Mouse (Mus musculus): ENCODE results near the gene Vasp. TPM values are rescaled to one million over a fixed set of nuclear protein-coding genes. Genes with fewer than 3 reads are reported as not detected.

The Vasp gene
- 142 TPM for polyA plus RNA-seq (2021)

DNA sequence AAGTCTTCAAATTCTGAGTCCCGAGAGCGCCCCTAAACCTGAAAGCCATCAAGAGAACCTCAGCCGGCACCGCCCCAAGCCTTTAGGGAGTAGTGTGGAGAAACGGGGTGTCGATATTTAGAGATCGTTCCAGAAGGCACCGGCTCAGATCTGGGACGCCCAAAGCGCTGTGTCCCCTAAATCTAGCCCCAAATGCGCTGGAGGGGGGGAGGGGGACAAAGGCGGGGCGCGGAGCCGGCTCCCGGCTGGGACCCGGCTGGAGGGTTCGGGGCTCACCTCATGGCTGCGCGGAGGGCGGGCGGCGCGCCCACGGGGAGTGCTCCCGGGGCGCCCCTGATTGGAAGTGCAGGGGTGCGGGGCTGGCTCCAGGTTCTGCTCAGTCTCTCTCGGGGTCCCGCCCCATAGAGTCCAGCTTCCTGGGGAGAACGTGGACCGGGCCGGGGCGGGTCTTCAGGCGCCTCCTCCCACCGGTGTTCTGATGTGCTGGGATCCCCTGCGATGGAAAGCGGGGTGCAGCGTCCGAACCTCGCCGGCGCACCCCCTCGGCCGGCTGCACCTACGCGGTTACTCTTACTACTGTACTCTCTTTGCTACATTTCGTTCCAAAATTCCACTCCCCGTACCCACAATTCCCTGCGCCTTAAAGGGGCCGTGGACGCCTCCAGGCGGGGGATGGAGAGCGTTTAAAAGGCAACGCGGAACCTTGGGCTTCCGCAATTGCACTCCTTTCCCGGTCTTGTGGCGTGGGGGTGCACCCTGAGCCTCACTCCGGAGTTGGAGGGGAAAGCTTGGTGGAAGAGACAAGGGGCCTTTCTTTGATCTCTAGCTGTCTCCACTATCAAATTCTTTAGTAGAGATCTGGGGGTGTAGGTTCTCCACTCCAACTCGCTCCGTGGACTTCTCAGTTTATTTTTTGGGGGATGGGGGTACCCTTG lies at the start of gene Vasp:
Gene Vasp (minus strand): TSS at position 580 of the 935 bp plus-strand sequence.
- DNase-seq (ENCODE audit: low read depth, low spot score): no peak
- in situ Hi-C loops (cut with MboI; ENCODE audit: low pct_unique_long_range_greater_than_20kb): no loop called here
- peak; percentile 61 for ATAC-seq
- no peak for TF ChIP-seq CTCF (IDR thresholded peaks at IDR 0.05)
- no peaks in the 10 kb centered on the region for H3K27me3 ChIP-seq
- ChIA-PET POLR2A (interaction anchor here (0.9 to 2.9 kb wide), 3 partner anchors 14 to 93 kb away, joined by 3 to 9 read pairs (median 3); no protein-coding TSS in a partner anchor), CTCF (interaction anchor here (1.2 to 1.7 kb wide), 2 partner anchors 32 to 42 kb away, joined by 3 to 7 read pairs; no protein-coding TSS in a partner anchor)

DNA sequence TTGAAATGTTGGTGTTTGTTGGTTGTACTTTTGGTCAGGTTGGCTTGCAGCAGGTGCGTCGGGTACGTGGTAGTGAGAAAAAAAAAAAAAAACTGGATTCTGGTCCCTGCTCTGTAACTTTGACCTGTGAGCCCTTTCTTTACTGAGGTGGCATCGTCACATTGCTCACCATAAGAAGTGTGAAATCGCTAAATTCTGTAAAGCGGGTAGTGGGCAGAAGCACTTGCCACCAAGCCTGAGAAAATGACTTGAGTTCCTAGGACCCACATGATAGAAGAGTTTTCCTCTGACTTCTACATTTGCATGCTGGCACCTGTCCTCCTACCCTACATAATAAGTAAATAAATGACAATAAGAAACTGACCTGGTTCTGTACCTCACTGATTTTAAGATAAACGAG lies 49.0 kb upstream of the Vasp start:
- DNase-seq (ENCODE audit: low read depth, low spot score): no peak
- H3K27me3 ChIP-seq: no peaks in the 10 kb centered on the region
- ChIA-PET CTCF (no interaction called here), POLR2A (no interaction called here)
- in situ Hi-C loops (cut with MboI; ENCODE audit: low pct_unique_long_range_greater_than_20kb): no loop called here
- no peak for TF ChIP-seq CTCF (IDR thresholded peaks at IDR 0.05)
- no peak for ATAC-seq

DNA sequence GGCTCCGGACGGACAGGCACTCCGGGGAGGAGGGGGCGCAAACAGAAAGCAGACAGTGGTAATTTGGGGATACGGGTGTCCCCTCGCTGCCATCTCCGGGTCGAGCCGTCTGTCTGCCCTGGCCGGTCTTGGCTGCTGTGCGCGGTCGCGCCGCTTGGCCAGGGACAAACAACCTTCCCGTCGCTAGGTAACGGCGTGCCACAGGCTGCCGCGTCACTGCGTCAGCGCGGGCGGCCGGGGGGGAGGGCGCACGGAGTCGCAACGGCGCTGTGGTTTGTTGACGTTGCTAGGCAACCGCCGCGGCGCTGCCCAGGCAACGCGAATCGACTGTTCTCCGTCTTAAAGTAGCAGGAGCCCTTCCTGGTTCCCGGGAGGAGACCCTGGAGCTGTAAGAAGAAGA lies 48.3 kb upstream of the Vasp start:
- POLR2A ChIA-PET: no interaction called here
- DNase-seq (ENCODE audit: low read depth, low spot score) (no peak), ATAC-seq (peak; percentile 81)
- in situ Hi-C loops (cut with MboI; ENCODE audit: low pct_unique_long_range_greater_than_20kb): no loop called here
- TF ChIP-seq CTCF (IDR thresholded peaks at IDR 0.05): no peak
- H3K27me3 ChIP-seq: no peaks in the 10 kb centered on the region
- CTCF ChIA-PET: no interaction called here

DNA sequence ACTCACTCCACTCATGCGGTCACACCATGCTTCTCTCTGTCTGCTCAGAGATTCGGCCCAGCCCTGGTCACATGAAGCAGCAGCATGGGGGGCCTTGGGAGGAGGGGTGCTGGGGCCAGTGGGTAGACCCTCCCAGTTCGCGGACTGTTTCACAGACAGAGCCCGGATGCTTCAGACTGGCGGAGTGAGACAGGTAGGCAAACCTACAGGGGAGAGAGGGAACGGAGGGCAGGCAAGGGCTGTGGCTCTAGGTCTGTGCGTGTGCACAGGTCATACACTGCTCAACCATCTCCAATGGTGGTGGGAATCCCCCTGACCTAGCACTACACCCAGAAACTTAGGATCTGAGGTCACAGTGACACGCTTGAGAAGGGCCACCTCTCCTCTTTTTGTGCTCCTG lies 47.8 kb upstream of the Vasp start:
- TF ChIP-seq CTCF (IDR thresholded peaks at IDR 0.05): no peak
- ATAC-seq (peak; percentile 10), DNase-seq (ENCODE audit: low read depth, low spot score) (no peak)
- no peaks in the 10 kb centered on the region for H3K27me3 ChIP-seq
- ChIA-PET CTCF (interaction anchor here (2.7 kb wide), 1 partner anchor 24 kb away, joined by 14 read pairs; the partner anchor contains the start of gene Ercc1), POLR2A (no interaction called here)
- in situ Hi-C loops (cut with MboI; ENCODE audit: low pct_unique_long_range_greater_than_20kb): no loop called here

GRCm38 (mm10) chr7:19318676-19319075 lies 47.1 kb upstream of the Vasp start:
- in situ Hi-C loops (cut with MboI; ENCODE audit: low pct_unique_long_range_greater_than_20kb): no loop called here
- ATAC-seq: no peak
- TF ChIP-seq CTCF (IDR thresholded peaks at IDR 0.05): no peak
- CTCF ChIA-PET: interaction anchor here (1.0 to 2.7 kb wide), 2 partner anchors 18 to 25 kb away, joined by 3 to 14 read pairs; partner anchors contain the start of gene Ercc1
- POLR2A ChIA-PET: no interaction called here
- H3K27me3 ChIP-seq: no peaks in the 10 kb centered on the region
- no peak for DNase-seq (ENCODE audit: low read depth, low spot score)

DNA sequence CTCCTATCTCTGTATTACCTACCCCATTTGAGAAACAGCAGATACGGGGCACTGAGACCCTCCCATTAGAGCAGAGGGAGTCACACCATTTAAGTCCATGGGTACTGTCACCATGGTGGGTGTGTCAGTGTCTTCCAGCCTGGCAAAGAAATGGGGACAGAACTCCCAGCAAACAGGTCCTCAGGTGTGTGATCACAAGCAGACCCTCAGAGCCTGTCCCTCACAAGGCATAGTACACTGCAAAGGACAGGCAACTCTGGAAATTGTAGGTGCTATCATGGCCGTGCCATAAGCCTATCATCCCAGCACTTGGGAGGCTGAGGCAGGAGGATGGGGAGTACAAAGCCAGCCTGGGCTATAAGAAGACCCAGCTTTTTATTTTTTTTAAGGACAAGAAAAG lies 46.6 kb upstream of the Vasp start:
- DNase-seq (ENCODE audit: low read depth, low spot score) (no peak), ATAC-seq (no peak)
- no peaks in the 10 kb centered on the region for H3K27me3 ChIP-seq
- ChIA-PET CTCF (interaction anchor here (1.0 to 2.7 kb wide), 2 partner anchors 18 to 25 kb away, joined by 3 to 14 read pairs; partner anchors contain the start of gene Ercc1), POLR2A (no interaction called here)
- in situ Hi-C loops (cut with MboI; ENCODE audit: low pct_unique_long_range_greater_than_20kb): no loop called here
- TF ChIP-seq CTCF (IDR thresholded peaks at IDR 0.05): no peak

DNA sequence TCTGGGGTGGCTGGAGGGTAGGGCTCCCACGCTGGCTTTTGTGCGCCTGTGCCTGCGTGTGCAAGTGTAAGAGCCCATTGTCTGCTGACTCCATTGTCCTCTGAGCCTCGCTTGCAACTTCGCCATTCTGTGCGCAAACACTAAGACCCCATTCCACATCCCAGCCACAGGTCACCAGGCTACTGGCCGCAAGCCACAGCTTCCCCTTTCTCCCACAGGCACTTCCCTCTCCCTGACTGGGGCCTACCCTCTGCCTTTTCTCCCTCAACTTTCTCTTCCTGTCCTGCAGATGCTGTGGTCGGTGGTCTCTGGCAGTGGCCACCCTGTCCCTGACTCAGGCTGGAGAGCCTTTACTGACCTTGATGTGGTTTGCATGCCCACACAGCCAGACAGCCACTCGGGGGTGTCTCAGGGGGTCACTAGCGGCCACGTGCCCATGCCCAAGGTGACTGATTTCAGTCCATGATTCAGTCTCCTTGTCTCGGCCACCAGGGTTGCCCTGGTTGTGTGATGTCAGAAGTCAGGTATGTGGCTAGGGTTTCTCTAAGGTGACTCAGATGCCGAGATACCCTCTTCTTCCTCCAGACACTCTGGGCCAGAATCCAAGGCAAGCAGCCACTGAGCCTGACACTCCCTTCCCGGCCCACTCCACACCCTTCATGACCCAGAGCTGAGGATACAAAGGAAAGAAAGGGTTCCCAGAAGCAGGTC lies 45.0 kb upstream of the Vasp start:
- no peak for DNase-seq (ENCODE audit: low read depth, low spot score)
- ATAC-seq: peak; percentile 23
- POLR2A ChIA-PET: interaction anchor here (0.8 kb wide), 1 partner anchor 10 kb away, joined by 3 read pairs; no protein-coding TSS in a partner anchor
- no peaks in the 10 kb centered on the region for H3K27me3 ChIP-seq
- in situ Hi-C loops (cut with MboI; ENCODE audit: low pct_unique_long_range_greater_than_20kb): no loop called here
- CTCF ChIA-PET: interaction anchor here (1.0 to 2.7 kb wide), 3 partner anchors 12 to 27 kb away, joined by 3 to 14 read pairs (median 11); partner anchors contain the start of gene Ercc1
- no peak for TF ChIP-seq CTCF (IDR thresholded peaks at IDR 0.05)

GRCm38 (mm10) chr7:19314033-19314432 lies 42.4 kb upstream of the Vasp start:
- in situ Hi-C loops (cut with MboI; ENCODE audit: low pct_unique_long_range_greater_than_20kb): no loop called here
- TF ChIP-seq CTCF (IDR thresholded peaks at IDR 0.05): no peak
- ATAC-seq (no peak), DNase-seq (ENCODE audit: low read depth, low spot score) (no peak)
- ChIA-PET POLR2A (no interaction called here), CTCF (interaction anchor here (1.8 kb wide), 1 partner anchor 29 kb away, joined by 4 read pairs; no protein-coding TSS in a partner anchor)
- no peaks in the 10 kb centered on the region for H3K27me3 ChIP-seq

- DNase-seq (ENCODE audit: low read depth, low spot score) (no peak), ATAC-seq (no peak)
- ChIA-PET CTCF (no interaction called here), POLR2A (no interaction called here)
- no peaks in the 10 kb centered on the region for H3K27me3 ChIP-seq
- in situ Hi-C loops (cut with MboI; ENCODE audit: low pct_unique_long_range_greater_than_20kb): no loop called here
- no peak for TF ChIP-seq CTCF (IDR thresholded peaks at IDR 0.05)
Measured at GRCm38 (mm10) chr7:19311991-19312390, 40.4 kb upstream of the Vasp start.

DNA sequence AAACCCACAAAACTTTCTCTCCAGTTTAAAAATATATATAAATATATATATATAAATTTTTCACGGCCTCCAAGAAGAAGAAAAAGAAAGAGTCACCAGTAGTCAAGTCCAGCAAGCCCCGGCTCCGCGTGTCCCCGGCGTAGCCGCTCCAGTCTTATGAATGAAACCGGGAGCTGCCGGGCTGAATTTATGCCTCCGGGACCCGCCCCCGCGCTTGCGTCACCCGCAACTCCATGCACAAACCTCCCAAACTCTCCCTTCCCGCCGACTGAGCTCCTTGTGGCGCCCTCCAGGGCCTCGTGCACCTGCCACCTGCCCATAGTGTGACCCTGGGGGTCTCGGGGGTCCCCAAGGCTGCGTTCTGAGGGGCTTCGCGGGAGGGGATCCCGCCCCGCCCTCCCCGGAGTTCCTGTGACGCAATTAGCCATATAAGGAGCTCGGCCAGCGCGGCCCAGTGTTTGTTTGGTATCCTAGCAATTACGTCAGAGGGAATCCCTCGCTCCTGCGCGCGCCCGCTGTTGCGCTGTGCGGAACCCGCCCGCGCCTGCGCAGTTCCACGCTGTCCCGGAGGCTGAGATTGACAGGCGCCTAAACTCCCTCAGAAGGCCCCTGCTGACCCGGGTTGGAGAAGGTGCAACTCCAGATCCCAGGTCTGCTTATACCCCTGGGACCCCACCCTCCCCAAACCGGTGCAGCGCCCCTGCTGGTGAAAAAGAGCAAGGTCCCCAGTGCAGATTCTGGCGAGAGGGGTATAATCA lies 38.4 kb upstream of the Vasp start, which contains the start of gene Fosb:
Gene Fosb (minus strand): TSS at position 168 of the 758 bp plus-strand sequence.
- no peak for TF ChIP-seq CTCF (IDR thresholded peaks at IDR 0.05)
- no peaks in the 10 kb centered on the region for H3K27me3 ChIP-seq
- ATAC-seq (peak; percentile 13), DNase-seq (ENCODE audit: low read depth, low spot score) (peak; percentile 73)
- POLR2A ChIA-PET: interaction anchor here (0.8 to 1.2 kb wide), 2 partner anchors 35 to 41 kb away, joined by 3 read pairs; partner anchors contain the start of gene Ercc1
- in situ Hi-C loops (cut with MboI; ENCODE audit: low pct_unique_long_range_greater_than_20kb): no loop called here
- CTCF ChIA-PET: interaction anchor here (0.8 to 1.9 kb wide), 5 partner anchors 9 to 71 kb away, joined by 3 to 4 read pairs (median 3); partner anchors contain the start of gene Ercc1
